Mouse (Mus musculus): Measurements from ENCODE around the gene Myom1.

GRCm38 (mm10) chr17:70993385-70993807, 9.0 kb upstream of the Myom1 start:
- TF ChIP-seq CTCF (IDR thresholded peaks at IDR 0.05; ENCODE audit: low read depth) (no peak), EP300 (IDR thresholded peaks at IDR 0.05; ENCODE audit: low read depth) (peak; percentile 78)
